Mouse (Mus musculus) kidney, adult 9 months (tissue): ENCODE data around the gene Camta2.

Experiments used
- DNase-seq: peaks from one replicate; pipeline ENCODE4 v3.0.0; 2022

The Camta2 gene

GRCm38 (mm10) chr11:70646691-70647650, 40.9 kb downstream of the Camta2 start, which contains the start of the genes Rnf167 and Slc25a11:
Gene Rnf167, plus strand, starts transcription at chr11:70647235.
Gene Slc25a11, minus strand, starts transcription at chr11:70647479.
- peak; percentile 99 for DNase-seq

DNA sequence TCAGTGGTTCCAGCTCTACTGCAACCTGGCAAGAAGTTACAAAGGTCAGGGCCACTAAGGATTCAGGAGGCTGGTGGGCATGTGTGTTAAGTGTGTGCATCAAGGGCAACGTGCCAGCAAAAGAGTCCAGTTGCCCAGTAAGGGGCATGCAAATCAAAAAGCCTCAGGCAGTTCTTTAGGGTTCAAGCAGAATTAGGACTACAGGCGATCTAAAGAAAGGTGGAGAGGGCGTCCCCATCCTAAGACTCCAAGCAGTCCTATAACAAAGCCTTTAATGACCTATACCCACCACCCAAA, 41.7 kb downstream of the Camta2 start:
- peak; percentile 63 for DNase-seq

DNA sequence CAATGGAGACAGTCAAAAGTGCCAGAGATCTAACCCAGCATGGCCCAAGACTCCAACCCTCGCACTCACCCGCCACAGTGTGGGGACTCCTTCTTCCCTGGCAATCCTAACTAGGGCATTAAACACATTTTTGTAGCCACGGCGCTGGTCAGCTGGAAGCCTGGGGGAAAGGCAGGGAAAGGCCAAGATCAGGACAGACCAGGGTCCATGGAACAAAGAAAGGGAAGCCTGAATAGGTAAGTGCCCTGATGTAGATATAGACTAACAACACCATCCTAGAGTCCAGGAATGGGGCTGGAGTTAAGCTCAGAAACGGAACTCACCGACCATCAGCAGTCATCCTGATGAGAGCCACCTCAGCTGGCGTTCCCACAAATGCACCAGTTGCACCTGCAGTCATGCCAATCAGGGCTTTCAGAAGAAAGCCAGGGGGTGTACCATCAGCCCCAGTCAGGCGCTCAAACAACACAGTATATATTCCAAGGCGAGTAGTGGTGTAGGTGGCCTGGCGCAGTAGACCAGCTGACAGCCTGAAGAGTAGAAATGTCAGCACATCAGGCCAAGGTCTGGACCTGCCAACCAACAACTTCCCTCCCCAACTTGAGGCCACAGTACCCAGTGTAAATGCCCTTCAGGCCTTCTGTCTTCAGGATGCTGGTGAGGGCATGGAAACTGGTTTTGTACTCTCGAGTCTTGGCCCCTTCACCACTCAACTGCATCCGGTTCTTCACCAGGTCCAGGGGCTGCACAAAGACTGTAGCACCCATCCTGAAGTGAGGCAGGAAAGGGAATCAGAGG, 42.2 kb downstream of the Camta2 start:
- no peak for DNase-seq

DNA sequence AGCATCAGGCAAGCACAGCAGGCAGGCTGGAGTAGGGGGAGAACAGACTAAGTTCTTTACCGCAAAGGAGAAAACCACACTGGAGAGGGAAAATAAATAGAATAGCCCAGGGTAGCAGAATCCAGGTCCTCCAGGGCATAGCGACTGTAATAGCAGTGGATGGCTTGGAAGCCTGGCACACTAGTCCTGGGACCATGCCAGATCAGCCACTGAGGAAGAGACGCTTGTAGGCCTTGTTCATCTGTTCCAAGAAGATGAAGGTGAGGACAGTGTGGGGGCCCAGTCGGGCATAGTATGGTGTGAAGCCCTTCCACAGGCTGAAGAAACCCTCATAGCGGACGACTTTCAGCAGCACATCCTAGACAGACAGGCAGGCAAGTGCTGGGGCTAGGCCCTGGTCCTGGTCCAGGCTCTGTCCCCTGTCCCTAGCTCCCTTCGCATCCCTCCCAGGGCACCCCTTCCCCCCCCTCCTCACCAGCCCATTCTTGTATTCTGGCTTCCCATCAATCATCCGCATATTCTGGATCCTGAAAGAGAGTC, 43.3 kb downstream of the Camta2 start:
- no peak for DNase-seq

- no peak for DNase-seq
Measured at GRCm38 (mm10) chr11:70643051-70643450, 44.9 kb downstream of the Camta2 start.

DNA sequence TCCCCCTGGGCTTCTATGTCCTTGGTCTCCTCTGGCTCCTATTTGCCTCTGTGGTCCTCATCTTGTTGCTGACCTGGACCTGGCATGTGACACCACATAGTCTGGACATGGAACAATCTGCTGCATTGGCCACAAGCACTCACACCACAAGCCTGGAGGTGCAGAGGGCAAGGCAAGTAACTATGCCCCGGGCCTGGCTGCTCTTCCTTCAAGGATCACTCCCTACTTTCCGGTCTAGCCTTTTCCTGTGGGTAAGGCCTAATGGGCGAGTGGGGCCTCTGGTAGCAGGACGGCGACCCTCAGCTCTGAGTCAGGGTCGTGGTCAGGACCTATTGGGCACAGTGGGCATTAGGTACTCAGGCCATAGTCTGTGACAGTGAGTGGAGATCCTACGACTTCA, 46.7 kb downstream of the Camta2 start:
- no peak for DNase-seq

GRCm38 (mm10) chr11:70639976-70640375, 47.9 kb downstream of the Camta2 start:
- no peak for DNase-seq

GRCm38 (mm10) chr11:70638714-70639278, 49.1 kb downstream of the Camta2 start, which contains the start of gene Gp1ba:
Gene Gp1ba, plus strand, starts transcription at chr11:70639122.
- DNase-seq = no peak

DNA sequence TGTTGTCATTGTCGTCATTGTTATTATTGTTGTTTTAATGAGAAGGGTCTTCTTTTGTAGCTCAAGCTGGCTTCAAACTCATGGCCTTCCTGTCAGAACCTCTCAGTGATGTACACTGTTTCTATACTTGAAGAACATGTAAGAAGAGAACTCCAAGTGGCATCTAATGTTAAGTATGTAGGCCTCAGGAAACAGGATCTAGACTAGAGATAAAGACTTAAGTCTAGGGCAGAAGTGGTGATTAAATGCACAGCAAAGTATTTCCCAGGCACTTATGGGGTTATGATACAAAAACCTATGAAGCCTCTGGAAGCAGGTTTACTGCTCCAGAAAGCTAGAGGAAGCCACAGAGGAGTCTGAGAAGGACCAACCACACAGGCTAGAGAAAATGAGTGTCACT, 49.6 kb downstream of the Camta2 start:
- DNase-seq = no peak

- DNase-seq = no peak
Measured at GRCm38 (mm10) chr11:70637764-70638163, 50.1 kb downstream of the Camta2 start.

- no peak for DNase-seq
Measured at GRCm38 (mm10) chr11:70635601-70636000, 52.3 kb downstream of the Camta2 start.

DNA sequence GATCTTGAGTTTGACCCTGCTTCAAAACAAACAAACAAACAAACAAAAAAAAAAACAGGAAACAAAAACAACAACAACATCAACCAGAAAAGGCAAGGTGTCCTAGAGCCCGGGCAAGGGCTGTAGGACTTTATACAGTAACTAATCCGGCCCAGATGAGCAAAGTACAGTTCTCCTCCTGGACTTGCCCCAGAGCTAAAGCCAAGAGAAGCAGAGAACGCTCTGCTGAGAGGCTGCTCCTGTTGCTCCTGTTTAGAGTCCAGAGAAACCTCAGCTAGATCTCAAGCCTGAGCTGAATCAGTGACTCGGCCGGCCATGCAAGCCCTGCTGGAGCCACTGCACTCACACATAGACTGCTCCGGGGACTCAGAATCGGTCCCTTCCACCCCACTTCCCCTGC, 57.8 kb downstream of the Camta2 start:
- DNase-seq = peak; percentile 87

DNA sequence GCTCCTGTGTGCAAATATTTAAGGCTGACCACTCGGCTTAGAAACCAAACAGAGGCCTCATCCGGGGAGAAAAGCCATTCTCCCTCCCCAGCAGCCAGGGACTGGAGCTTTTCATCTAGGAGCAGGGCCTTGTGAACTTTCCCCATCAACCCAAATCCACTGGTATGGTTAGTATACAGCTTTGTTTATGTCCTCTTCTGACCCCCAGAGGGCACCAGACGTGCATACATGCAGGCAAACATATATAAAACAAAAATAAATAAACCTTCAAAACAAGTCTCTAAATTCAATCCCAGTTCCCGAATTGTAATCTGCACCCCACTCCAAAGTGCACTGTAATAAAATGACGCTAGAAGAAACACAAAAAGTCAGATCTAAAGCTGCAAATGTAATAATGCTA, 58.3 kb downstream of the Camta2 start:
- DNase-seq = no peak

DNA sequence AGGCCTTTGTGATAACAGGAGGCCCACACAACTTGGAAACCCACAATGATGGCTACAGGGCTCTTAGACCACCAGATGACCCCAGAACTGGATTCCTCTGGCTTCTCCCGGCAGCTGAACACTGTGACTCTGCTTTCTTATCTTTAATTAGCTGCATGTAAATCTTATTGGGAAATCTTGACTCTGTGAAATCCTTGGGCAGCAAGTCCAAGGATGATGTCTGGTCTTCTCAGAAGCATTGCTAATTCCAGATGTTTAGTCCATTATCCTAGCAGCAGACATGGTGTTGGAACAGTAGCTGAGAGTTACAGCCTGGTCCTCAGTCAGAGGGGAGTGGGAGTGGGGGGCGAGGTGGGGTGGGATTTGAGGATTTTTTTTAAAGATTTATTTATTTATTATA, 59.5 kb downstream of the Camta2 start:
- no peak for DNase-seq

- peak; percentile 70 for DNase-seq
Measured at GRCm38 (mm10) chr11:70626877-70627276, 61.0 kb downstream of the Camta2 start.

DNA sequence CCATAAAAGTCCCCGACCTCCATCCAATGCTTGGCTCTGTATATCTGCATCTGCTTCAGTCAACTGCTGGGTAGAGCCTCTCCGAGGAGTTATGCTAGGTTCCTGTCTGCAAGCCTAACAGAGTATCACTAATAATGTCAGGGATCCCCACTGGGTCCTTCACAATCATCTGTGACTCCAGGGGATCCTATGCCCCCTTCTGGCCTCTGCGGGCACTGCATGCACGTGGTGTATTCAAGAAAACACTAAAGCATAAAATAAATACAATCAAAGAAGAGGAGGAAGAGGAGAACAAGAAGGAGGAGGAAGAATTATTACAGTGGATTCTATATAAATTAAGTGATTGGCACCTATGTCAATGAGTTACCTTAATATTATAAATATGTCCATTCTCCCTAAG, 62.4 kb downstream of the Camta2 start:
- DNase-seq = peak; percentile 64

- DNase-seq = peak; percentile 44
Measured at GRCm38 (mm10) chr11:70623053-70623742, 64.7 kb downstream of the Camta2 start.

- peak; percentile 39 for DNase-seq
Measured at GRCm38 (mm10) chr11:70621972-70622814, 65.7 kb downstream of the Camta2 start.
